Mouse (Mus musculus) megakaryocyte, embryonic 14.5 days (primary cell): Measurements from ENCODE around the gene Dhcr24.

ENCODE experiments used
- FLI1 ChIP-seq: IDR thresholded peaks from 2 replicates; pipeline ENCODE4 v1.6.1; 2012; ENCODE audit warnings: low read length, inconsistent platforms, mixed read lengths
- GATA1 ChIP-seq: IDR thresholded peaks from 3 replicates; pipeline ENCODE4 v1.6.1; 2012; ENCODE audit warnings: mixed read lengths, low read length, inconsistent platforms, borderline replicate concordance

GRCm38 (mm10) chr4:106615637-106616036 is 54.8 kb downstream of the Dhcr24 start:
- TF ChIP-seq GATA1 = no peak
- no peak for TF ChIP-seq FLI1
